Mouse (Mus musculus) cortical plate, adult 2 months (tissue): ENCODE measurements around the gene Eif4g3.

Experiments
- CTCF ChIP-seq: fragments of 200-500 bp; IDR thresholded peaks from 2 replicates; pipeline ENCODE4 v1.5.1; 2011; ENCODE audit warnings: mild to moderate bottlenecking, control low read depth, low read length; ENCODE audit not compliant: insufficient read depth; ENCODE audit errors: extremely low read depth
- POLR2A ChIP-seq: fragments of 200-500 bp; IDR thresholded peaks from 2 replicates; pipeline ENCODE4 v1.6.1; 2011; ENCODE audit warnings: mild to moderate bottlenecking, low read length, control low read depth; ENCODE audit not compliant: insufficient read depth; ENCODE audit errors: extremely low read depth

DNA sequence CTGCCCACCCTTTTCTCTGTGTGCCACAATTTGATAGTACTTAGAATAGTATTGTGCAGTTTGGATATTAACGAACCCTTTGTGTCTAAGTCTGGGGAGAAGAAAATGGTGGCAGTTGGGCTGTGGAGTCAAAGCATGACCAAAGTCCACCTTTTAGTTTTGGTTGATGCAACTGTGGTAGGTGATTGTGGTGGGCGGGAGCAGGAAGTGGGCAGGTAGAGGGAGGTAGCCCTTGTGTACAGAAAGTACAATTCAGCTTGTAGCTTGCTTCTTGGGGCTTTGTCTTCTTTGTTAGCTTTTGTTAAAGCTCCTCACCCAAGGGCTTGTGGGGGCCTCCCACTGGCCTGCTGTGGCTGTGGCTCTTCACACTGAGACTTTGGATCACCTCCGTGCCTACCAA is 109.6 kb downstream of the Eif4g3 start:
- TF ChIP-seq CTCF (no peak), POLR2A (no peak)
